Mouse (Mus musculus) bone marrow macrophage, adult 2 months (primary cell): ENCODE measurements around the gene Rab3gap2. TPM values are rescaled to one million over a fixed set of nuclear protein-coding genes. Genes with fewer than 3 reads are reported as not detected.
A peak's percentile ranks its signal among the peaks of the same experiment; 100 is the strongest.

Experiments
- H3K27ac ChIP-seq: 2 replicates; pipeline ENCODE4 v1.5.1; 2012; ENCODE audit warnings: low read depth, low read length; ENCODE audit not compliant: insufficient read depth
- H3K4me1 ChIP-seq: 2 replicates; pipeline ENCODE4 v1.6.1; 2012; ENCODE audit warnings: low read length; ENCODE audit not compliant: control insufficient read depth, insufficient read depth
- H3K4me3 ChIP-seq: 2 replicates; pipeline ENCODE4 v1.5.1; 2012; ENCODE audit warnings: mild to moderate bottlenecking, low read length, moderate library complexity; ENCODE audit not compliant: insufficient read depth
- CTCF ChIP-seq: IDR thresholded peaks from 2 replicates; pipeline ENCODE4 v1.5.1; 2012; ENCODE audit warnings: low read depth, mild to moderate bottlenecking, low read length, moderate library complexity
- POLR2A ChIP-seq: IDR thresholded peaks from 2 replicates; pipeline ENCODE4 v1.6.1; 2012; ENCODE audit warnings: mild to moderate bottlenecking, low read depth, low read length, borderline replicate concordance
- polyA plus RNA-seq: library from polyadenylated mRNA; stranded (reverse); fragments of >200 nt; gene quantifications from 2 replicates; pipeline ENCODE4 v1.2.4, GENCODE M21; 2012; ENCODE audit not compliant: missing spikeins, insufficient read depth, insufficient read length

The Rab3gap2 gene
- polyA plus RNA-seq = 50.9 and 56.4 TPM in 2 replicates

DNA sequence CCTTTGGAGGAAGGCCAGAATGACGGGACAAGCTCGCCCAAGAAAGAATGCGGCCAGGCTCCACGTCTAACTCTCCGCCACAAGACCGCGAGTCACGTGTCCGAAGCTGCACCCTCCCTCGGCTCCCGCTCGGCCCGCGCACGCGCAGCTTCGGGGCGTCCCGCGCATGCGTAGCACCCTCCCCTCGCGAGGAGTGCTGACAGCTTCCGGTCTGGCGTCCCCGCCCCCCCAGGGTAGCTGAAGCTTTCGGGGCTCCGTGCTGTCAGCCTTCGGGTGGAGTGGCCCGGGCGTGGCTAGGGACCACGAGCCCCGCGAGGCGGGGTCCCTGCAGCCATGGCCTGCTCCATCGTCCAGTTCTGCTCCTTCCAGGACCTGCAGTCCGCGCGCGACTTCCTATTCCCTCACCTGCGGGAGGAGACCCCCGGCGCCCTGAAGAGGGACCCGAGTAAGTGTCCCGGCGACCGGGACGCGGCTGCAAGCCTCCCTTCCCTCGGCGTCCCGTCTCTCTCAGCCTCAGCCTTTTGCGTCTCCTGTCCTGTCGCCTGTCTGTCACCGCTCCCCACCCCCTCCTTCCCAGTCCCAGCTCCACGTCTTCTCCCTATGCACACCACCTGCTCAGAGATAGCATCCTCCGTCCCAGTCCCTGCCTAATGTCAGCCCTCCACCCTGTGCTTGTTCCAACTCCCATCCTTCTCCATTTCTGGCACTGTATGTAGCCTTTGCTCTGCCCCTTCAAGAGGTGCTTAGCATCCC, at the start of gene Rab3gap2:
TSS of gene Rab3gap2 (plus strand) at position 209 of the 753 bp plus-strand sequence.
- Histone ChIP-seq H3K4me3 (peak within 1 kb of the TSS; percentile 89), H3K27ac (peak within 1 kb of the TSS; percentile 91), H3K4me1 (peaks cover 17% of the 10 kb centered on the region)
- TF ChIP-seq POLR2A = 0 out of 2 replicates have a peak, but pooled peaks have one; percentile 59
- TF ChIP-seq CTCF = no peak

DNA sequence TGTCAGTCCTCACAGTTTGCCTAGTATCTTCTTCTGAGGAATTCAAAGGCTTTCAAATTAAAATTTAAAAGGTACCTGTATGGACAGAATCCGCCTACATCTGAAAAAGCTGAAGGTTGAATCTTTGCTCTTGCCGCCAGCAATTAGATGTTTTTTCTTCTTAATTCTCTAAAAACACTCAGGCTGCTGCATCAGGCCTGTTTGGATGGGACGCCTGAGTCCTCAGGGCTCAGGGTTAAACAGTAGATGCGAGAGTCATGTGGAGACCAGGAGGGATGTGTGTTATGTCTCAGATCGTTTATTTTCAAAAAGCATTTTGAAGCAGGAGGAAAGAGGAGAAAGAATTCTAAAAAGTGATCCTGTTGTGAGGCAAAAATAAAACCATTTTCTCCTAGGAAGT, 30.3 kb upstream of the Rab3gap2 start:
- Histone ChIP-seq H3K4me3 (no peak overlapping the region), H3K4me1 (peaks cover 4% of the 10 kb centered on the region; the same call in 1 of the 2 replicates), H3K27ac (no peak overlapping the region)
- TF ChIP-seq POLR2A = no peak

DNA sequence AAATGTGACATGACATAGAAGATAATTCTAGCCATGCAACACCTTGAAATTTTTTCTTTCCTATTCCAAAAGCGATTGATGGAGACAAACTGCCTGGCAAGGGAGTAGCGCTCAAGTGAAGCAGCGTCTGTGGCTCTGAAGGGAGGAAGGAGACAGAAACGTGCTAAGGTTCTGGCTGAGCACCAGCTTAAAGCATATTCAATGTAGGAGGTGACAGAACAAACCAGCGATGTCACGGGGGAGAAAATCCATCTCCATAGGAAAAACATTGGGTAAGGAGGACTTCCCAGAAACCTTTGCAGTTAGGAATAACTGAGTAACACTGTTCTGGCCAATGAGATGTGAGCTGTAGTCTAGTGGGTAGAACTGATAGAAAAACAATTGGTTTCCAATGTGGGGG, 26.1 kb upstream of the Rab3gap2 start:
- no peak for TF ChIP-seq POLR2A
- no peak for TF ChIP-seq CTCF
- H3K27ac ChIP-seq = no peak overlapping the region
- H3K4me3 ChIP-seq = no peak overlapping the region
- H3K4me1 ChIP-seq = no peaks in the 10 kb centered on the region

DNA sequence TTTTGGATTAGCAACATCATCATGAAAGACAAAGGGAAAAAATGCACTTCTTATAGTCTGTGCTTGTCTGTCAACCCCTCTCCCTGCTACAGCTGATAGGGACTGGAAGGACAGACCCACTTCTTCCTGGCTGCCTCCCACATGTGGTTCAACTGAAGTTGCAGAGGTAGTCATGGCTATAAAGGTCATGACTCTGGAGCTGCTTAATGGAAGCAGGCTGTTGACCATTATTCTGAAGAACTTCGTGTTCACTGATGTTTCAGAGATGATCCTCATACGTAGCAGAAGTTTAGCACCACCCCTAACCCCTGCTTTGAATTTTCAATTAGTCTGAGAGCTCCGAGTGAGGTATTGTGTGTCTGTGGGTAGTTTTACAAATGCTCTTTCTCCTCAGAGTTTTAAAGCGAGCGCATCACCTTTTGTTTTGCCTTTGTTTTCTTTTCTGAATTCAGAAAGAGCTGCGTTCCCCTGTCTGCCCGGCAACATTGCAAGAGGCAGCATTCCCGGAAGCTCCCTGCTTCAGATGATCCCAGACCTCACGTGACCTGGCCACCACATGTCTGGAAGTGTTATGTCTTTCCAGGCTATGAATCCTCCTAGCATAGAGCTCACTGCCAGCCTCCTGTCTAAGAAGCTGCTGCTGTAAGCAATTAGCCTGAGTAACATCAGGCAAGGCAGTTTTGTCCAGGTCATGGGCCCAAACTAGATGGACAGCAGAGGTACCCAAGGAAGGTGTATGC, 20.2 kb upstream of the Rab3gap2 start:
- no peak overlapping the region for H3K4me3 ChIP-seq
- H3K27ac ChIP-seq = no peak overlapping the region
- H3K4me1 ChIP-seq = peaks cover 6% of the 10 kb centered on the region
- TF ChIP-seq CTCF (no peak), POLR2A (no peak)

DNA sequence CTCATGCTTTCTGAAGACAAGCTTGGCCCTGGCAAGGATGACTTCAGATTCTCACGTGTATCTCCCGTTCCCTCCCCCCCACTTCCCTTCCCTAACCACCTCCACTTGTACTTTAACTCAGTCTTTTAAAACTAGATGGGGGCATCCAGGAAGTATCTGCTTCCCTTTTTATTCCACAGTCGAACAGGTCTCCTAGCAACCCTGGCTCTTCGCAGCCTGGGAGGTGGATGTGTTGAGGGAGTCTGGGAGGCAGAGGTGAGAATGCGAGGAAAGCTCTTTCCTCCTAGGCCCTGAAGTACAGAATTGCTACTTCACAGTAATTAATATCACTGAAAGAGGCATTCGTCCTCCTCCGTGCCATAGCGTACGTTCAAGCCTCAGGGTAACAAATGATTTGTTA, 18.4 kb upstream of the Rab3gap2 start:
- no peak overlapping the region for H3K27ac ChIP-seq
- TF ChIP-seq POLR2A (no peak), CTCF (no peak)
- H3K4me3 ChIP-seq = no peak overlapping the region
- peaks cover 6% of the 10 kb centered on the region for H3K4me1 ChIP-seq

DNA sequence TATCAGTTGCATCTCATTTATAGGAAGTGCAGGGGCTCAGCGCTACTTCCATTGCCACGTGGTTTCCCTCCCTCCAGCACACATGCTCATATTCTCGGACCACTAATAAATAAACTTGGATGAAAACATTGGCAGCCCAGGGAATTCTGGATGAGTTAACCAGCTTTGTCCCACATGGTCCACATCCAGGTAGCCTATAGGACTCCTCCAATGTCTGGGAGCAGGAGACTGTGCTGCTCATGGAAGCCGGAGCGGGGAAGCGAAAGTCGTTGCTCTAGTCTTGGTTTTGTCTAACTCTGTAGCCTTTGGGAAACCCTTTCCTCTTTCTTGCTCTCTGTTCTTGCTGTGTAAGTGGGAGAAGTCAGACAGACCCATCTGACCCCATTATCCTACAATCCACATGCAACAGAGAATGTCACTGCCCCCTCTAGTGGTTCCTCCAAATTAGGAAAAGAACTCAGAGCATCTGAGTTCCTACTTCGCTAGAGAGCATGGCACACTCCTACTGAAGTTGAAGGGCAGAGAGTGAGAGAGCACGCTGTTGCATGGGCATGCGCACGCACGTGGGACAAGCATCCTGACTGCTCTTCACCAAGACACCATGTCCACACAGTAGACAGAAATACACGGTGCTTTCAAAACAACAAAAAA, 16.7 kb upstream of the Rab3gap2 start:
- TF ChIP-seq POLR2A (no peak), CTCF (no peak)
- Histone ChIP-seq H3K27ac (no peak overlapping the region), H3K4me1 (peaks cover 6% of the 10 kb centered on the region), H3K4me3 (no peak overlapping the region)

DNA sequence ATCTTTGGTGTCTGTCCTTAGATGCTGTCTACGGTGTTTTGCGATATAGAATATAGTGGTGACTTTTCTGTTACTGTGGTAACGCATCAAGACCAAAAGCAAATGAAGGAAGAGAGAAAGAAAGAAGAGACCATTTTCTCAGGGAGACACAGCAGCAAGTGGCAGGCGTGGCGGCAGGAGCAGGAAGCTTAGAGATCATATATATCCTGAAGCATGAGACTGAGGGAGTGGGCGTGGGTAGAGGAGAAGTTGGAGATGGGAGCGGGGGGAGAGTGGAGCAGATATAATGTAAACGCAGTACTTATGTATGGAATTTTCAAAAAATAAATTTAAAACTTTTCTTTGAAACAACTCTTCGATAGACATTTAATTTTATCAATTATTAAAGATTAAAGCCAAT, 14.0 kb upstream of the Rab3gap2 start:
- no peak overlapping the region for H3K4me3 ChIP-seq
- H3K27ac ChIP-seq = no peak overlapping the region
- H3K4me1 ChIP-seq = peaks cover 12% of the 10 kb centered on the region
- no peak for TF ChIP-seq CTCF
- TF ChIP-seq POLR2A = no peak

DNA sequence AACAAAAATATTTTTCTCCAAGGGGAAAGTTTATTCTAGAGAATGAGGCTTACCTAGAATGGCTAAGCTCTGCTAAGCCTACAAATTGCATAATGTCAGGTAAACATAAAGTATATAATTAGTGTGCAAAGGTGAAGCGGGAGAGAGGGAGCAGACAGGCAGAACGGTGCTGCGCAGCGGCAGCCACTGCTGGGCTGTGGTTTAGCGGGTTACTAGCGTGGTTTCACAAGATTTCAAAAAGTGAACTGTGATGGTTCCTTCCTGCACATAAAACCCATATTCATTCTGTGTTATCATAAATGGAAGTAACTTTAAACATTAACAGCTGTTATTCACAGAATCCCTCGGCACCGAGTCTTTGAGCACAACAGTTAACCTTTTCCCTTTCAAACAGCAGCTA, 11.8 kb upstream of the Rab3gap2 start:
- TF ChIP-seq POLR2A = no peak
- TF ChIP-seq CTCF = no peak
- Histone ChIP-seq H3K27ac (no peak overlapping the region), H3K4me1 (peaks cover 21% of the 10 kb centered on the region), H3K4me3 (no peak overlapping the region)

DNA sequence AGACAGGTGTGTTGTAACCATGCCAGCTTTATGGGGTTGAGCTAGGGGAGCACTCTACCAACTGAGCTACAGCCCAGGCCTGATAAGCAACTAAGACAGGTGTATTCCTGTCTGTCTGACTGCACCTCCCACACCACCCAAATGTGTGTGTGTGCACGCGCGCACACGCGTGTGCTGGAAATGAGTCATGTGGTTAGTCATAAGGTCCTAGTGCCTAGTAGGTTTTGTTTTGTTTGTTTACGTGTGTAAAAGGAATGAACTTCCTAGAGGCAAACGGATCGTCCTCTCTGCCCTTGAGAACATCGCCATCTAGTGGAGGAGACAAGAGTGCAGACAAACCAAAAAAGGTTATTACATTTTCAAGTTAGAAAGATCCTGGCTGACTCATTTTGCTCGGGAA, 10.4 kb upstream of the Rab3gap2 start:
- no peak overlapping the region for H3K27ac ChIP-seq
- H3K4me1 ChIP-seq = peaks cover 26% of the 10 kb centered on the region
- TF ChIP-seq CTCF = peak; percentile 36; the same call in 1 of the 2 replicates
- no peak for TF ChIP-seq POLR2A
- no peak overlapping the region for H3K4me3 ChIP-seq

DNA sequence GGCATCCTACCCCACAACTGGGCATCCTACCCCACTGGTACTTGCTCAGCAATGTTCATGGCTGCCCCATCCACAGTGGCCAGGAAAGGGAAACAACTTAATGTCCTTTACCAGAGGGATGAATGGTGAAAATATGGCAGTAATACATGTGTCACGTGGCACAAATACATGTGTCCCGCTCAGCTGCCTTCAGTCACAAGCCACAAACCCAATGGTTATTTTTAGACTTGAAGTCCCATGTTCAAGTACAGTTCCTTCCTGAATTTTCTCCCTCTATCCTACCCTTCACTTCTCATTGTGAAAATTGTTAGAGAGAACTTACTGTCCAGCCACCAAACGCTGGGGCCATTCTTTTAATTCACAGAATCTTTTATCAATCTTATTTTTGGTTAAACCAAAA, 7.6 kb upstream of the Rab3gap2 start:
- H3K27ac ChIP-seq = peak overlapping the region; percentile 97
- TF ChIP-seq POLR2A = no peak
- no peak for TF ChIP-seq CTCF
- H3K4me3 ChIP-seq = peak overlapping the region; percentile 3; the same call in 1 of the 2 replicates
- peaks cover 26% of the 10 kb centered on the region for H3K4me1 ChIP-seq
